Mouse (Mus musculus) brain, embryonic 14.5 days (tissue): ENCODE data around the gene H2-Q1.

Experiments used
- CTCF ChIP-seq: fragments of 200-500 bp; IDR thresholded peaks from 2 replicates; pipeline ENCODE4 v1.5.1; 2012; ENCODE audit warnings: inconsistent platforms, mild to moderate bottlenecking, moderate library complexity, borderline replicate concordance; ENCODE audit not compliant: insufficient read depth, insufficient read length; ENCODE audit errors: extremely low read depth
- POLR2A ChIP-seq: fragments of 200-500 bp; IDR thresholded peaks from 2 replicates; pipeline ENCODE4 v1.6.1; 2012; ENCODE audit warnings: mild to moderate bottlenecking, inconsistent platforms, borderline replicate concordance; ENCODE audit not compliant: poor library complexity, insufficient read depth, insufficient read length, severe bottlenecking; ENCODE audit errors: extremely low read depth

DNA sequence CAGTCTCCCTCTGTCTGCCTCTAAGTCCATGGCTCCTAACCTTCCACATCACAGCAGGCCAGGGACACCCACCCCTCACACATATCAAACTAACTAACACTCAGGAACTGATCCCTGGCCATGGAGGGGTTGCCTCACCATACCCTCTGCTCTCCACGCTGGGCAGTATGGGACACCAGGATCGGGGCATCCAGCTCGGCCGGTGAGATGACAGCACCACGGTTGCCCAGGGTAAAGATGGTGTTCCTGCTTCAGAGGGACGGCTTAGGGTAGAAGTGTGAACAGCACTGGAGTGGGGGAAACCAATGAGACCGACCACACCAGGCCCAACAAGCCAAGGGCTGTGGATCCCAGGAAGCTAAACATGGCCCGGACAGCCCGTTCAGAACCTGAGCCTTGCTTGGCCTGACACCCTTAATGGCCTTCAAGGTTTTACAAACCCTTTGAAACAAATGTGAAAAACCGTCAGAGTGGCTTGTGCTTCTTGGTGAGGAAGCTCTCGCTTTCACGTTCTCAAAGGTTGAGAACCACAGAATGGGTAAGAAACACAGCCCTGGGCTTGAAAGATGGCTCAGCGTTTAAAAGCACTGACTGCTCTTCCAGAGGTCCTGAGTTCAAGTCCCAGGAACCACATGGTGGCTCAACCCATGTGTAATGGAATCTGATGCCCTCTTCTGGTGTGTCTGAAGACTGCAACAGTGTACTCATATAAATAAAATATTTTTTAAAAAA, 41.1 kb upstream of the H2-Q1 start:
- no peak for TF ChIP-seq POLR2A
- no peak for TF ChIP-seq CTCF
